Mouse (Mus musculus) hindbrain, embryonic 13.5 days (tissue): Measurements from ENCODE around the gene Mmp11. TPM values are rescaled to one million over a fixed set of nuclear protein-coding genes. Genes with fewer than 3 reads are reported as not detected.
A peak's percentile ranks its signal among the peaks of the same experiment; 100 is the strongest.
"Not testable (repeated sequence)": the region's sequence is repeated elsewhere in the genome, so short reads cannot be mapped to it uniquely, and the experiment has no call there.

ENCODE experiments used
- ATAC-seq: fragments of 200-750 bp; cut with Nextera tagmentation; 2 replicates; pipeline ENCODE4 v1.8.0; 2017; ENCODE audit warnings: moderate TSS enrichment; ENCODE audit not compliant: low FRiP score
- H3K27ac ChIP-seq: fragments of 300-500 bp; sonication (generic); 2 replicates; pipeline ENCODE4 v1.5.1; 2015; ENCODE audit warnings: inconsistent platforms, mild to moderate bottlenecking, moderate library complexity
- H3K27me3 ChIP-seq: fragments of 300-500 bp; sonication (generic); 2 replicates; pipeline ENCODE4 v1.6.1; 2015; ENCODE audit warnings: mild to moderate bottlenecking, inconsistent platforms
- H3K36me3 ChIP-seq: fragments of 300-500 bp; sonication (generic); 2 replicates; pipeline ENCODE4 v1.6.1; 2015; ENCODE audit warnings: mild to moderate bottlenecking, inconsistent platforms
- H3K4me1 ChIP-seq: fragments of 300-500 bp; sonication (generic); replicated peaks from 2 replicates; pipeline ENCODE4 v1.6.1; 2015; ENCODE audit warnings: inconsistent platforms
- H3K4me2 ChIP-seq: fragments of 300-500 bp; sonication (generic); 2 replicates; pipeline ENCODE4 v1.6.1; 2015; ENCODE audit warnings: inconsistent platforms, mild to moderate bottlenecking, moderate library complexity
- H3K4me3 ChIP-seq: fragments of 300-500 bp; sonication (generic); 2 replicates; pipeline ENCODE4 v1.5.1; 2015; ENCODE audit warnings: mild to moderate bottlenecking, inconsistent platforms
- H3K9ac ChIP-seq: fragments of 300-500 bp; sonication (generic); 2 replicates; pipeline ENCODE4 v1.6.1; 2015; ENCODE audit warnings: mild to moderate bottlenecking, inconsistent platforms
- H3K9me3 ChIP-seq: fragments of 300-500 bp; sonication (generic); 2 replicates; pipeline ENCODE4 v1.6.1; 2016; ENCODE audit warnings: inconsistent platforms
- WGBS: fragments of 180-500 bp; shearing (Covaris S2); methylation state at CpG from one replicate; pipeline ENCODE4 v1.1.7; 2015; 5-methylcytosine and 5-hydroxymethylcytosine counted together
- polyA plus RNA-seq: library from polyadenylated mRNA; unstranded; fragments of >200 nt; fragmentation: Nextera tagmentation; extraction: Ambion mirVana; gene quantifications from 2 replicates; pipeline ENCODE4 v1.2.1, GENCODE M21; 2015

The Mmp11 gene
- polyA plus RNA-seq, 1 experiment from 2014 or later, result 26.8 TPM

DNA sequence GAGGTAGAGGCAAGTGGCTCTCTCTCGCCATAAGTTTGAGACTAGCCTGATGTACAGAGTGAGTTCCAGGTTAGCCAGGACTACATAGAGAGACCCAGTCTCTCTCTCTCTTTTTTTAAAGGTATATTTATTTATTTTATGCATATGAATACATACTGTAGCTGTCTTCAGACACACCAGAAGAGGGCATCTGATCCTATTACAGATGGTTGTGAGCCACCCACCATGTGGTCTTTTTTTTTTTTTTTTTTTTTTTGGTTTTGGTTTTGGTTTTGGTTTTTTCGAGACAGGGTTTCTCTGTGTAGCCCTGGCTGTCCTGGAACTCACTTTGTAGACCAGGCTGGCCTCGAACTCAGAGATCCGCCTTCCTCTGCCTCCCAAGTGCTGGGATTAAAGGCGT is 48.8 kb downstream of the Mmp11 start:
- not testable (repeated sequence) for H3K4me3 ChIP-seq, H3K36me3 ChIP-seq, H3K4me2 ChIP-seq, H3K27ac ChIP-seq, H3K9me3 ChIP-seq, H3K27me3 ChIP-seq, ATAC-seq, H3K4me1 ChIP-seq, H3K9ac ChIP-seq
- 93% methylated on average over 5 of the region's 5 CpGs for WGBS

DNA sequence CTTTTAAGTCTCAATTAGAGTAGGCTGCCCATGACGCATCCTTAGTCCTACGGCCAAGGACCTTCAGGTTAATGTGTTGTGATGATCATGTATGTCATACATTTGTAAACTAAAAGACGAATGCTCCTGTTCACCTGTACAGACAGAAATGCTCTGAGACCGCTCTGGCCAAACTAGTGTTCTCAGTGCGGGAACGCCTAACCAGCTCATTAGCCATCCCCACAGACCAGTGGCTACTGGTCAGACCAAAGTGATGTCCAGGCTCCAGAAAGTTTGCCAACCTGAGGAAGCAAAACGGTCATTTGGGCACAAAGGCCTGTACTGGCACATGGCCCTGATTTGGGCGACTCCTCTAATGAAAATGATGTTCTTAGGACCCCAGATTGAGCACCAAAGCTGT is 51.6 kb downstream of the Mmp11 start:
- no peak overlapping the region for H3K9ac ChIP-seq
- H3K27me3 ChIP-seq, result no peaks in the 10 kb centered on the region
- 95% methylated on average over 8 of the region's 8 CpGs for WGBS
- ATAC-seq, result no peak
- no peak overlapping the region for H3K4me2 ChIP-seq
- peaks cover 16% of the 10 kb centered on the region for H3K4me1 ChIP-seq
- H3K4me3 ChIP-seq, result no peak overlapping the region
- no peaks in the 10 kb centered on the region for H3K36me3 ChIP-seq
- no peaks in the 10 kb centered on the region for H3K9me3 ChIP-seq
- no peak overlapping the region for H3K27ac ChIP-seq

DNA sequence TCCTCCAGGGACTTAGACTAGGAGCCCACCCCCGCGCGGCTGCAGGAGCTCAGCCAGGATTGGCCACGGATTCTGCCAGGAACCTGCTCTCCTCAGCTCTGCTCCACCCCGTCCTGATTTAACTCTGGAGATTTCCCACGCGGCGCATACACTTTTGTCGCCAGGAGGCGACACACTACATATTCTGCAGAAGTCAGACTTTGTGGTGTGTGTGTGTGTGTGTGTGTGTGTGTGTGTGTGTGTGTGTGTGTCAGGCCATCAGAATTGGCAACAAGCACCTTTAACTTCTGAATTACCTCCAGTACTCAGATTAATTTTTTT is 53.1 kb downstream of the Mmp11 start:
- peak overlapping the region; percentile 29; the same call in 1 of the 2 replicates for H3K4me2 ChIP-seq
- H3K9me3 ChIP-seq, result no peaks in the 10 kb centered on the region
- ATAC-seq, result peak; percentile 78
- no peak overlapping the region for H3K27ac ChIP-seq
- H3K4me1 ChIP-seq, result peaks cover 16% of the 10 kb centered on the region
- H3K4me3 ChIP-seq, result no peak overlapping the region
- no peaks in the 10 kb centered on the region for H3K36me3 ChIP-seq
- H3K9ac ChIP-seq, result no peak overlapping the region; the same call in 1 of the 2 replicates
- no peaks in the 10 kb centered on the region for H3K27me3 ChIP-seq
- under 1% methylated on average over 10 of the region's 10 CpGs for WGBS

DNA sequence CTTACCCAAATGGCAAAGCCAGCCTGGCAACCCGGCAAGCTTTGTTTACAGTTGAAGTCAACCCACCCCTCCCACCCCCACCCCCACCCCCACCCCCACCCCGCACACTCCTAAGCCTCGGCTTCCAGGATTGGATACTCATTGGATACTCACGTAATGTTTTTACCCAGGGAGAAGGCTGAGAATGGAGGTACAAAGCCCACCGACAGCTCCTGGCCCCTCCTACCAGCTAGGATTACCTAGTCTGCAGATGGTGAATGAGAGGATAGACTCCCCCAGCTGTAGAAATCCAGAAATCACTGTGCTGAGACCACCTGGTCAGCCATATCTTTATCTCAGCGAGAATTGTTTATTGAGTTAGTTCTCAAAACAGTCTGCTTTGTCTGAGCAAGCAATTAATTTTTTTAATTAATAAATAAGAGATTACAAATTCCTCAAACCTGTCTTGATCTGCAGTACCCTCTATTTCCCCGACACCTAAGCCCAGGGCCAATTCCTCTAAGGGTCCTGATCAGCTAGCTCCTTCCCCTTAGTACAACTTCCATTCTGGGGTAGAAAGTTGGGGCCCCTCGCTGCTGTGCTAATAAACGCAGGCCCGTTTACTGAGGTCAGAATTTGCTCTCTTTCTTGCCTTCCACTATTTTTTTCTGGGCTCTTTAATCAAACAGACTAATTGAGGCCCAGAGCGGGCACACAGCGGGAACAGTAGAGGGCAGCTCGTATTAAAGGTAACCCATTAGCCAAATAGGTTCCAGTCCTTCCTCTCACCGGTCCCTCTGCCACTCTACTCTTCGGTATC is 53.7 kb downstream of the Mmp11 start:
- peak overlapping the region; percentile 29; the same call in 1 of the 2 replicates for H3K4me2 ChIP-seq
- WGBS, result 7% methylated on average over 15 of the region's 15 CpGs
- ATAC-seq, result peak; percentile 32; the same call in 1 of the 2 replicates
- H3K9ac ChIP-seq, result no peak overlapping the region; the same call in 1 of the 2 replicates
- no peaks in the 10 kb centered on the region for H3K9me3 ChIP-seq
- no peak overlapping the region; the same call in 1 of the 2 replicates for H3K27ac ChIP-seq
- H3K27me3 ChIP-seq, result no peaks in the 10 kb centered on the region
- H3K4me1 ChIP-seq, result peaks cover 16% of the 10 kb centered on the region
- H3K4me3 ChIP-seq, result no peak overlapping the region
- H3K36me3 ChIP-seq, result no peaks in the 10 kb centered on the region

DNA sequence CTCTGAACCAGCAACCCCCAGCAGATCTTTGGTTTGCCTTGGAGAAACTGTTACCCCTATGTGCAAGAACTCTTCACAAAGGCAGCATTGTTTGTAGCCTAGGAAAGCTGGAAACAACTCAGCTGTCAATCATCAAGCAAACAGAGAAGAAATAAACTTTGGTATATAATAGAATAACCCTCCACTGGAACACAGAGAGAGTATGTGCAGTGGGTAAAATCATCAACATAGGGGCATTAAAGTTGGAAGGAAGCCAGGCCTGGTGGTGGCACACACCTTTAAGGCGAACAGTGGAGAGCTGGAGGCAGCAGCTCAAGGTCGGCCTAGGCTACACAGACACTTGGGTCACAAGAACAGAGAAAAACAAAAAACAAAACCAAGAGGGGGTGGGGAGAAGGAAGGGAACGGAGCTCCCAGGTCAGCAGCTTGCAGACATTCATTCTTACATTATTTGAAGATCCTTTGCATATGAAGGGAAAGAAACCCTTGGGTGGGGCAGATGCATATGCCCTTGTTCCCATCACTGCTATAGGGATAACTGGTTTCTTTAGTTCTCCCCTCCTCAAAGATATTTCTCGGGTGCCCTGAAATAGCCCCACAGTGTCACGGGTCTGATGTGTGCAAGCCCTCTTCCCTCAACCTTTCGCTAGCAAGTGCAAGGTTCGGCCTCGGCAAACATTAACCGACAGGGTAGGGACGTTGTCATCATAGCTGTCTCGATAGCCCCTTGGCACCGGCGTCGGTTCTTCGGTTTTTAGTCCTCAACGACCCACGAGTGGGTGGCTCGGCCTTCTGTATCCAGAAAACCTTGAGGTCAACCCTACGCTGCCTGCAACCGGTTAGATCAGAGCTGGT is 54.5 kb downstream of the Mmp11 start:
- Histone ChIP-seq H3K9ac (no peak overlapping the region), H3K4me2 (peak overlapping the region; percentile 8; the same call in 1 of the 2 replicates), H3K4me1 (peaks cover 16% of the 10 kb centered on the region), H3K4me3 (no peak overlapping the region), H3K27me3 (no peaks in the 10 kb centered on the region), H3K27ac (peak overlapping the region; percentile 67), H3K36me3 (no peaks in the 10 kb centered on the region), H3K9me3 (no peaks in the 10 kb centered on the region)
- ATAC-seq, result no peak
- WGBS, result 14% methylated on average over 20 of the region's 20 CpGs

DNA sequence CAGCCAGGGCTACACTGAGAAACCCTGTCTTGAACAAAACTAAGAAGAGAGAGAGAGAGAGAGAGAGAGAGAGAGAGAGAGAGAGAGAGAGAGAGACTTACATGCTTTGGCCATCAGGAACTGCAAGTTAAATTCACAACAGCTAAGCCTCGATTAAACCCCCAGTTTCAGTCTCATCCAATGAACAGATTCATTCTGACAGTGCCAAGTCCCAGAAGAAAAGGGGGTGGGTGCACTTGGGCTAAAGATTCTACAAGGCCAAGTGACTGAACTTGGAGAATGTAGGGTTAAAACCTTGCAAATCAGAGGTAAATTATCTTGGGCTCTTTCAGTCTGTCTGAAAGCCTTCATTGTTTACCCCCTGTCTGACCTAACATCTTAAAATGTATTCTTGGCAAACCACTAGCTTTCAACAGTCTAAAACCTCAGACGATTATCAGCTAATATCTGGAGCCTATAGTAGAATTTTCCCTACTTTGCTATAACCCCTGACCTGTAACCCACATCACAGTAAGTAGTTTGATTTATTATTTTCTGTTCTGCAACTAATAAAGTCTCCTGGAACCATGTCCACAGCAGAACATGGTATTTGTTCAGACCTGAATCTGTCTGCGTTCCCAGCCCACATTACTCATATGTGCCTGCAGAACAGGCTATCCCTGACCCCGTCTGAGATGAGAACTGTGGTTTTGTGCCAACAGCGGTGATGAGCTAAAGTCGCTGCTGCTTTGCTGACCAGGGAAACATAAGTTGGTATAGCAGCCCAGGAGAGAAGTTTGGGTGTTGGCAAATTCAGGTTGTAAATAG is 55.3 kb downstream of the Mmp11 start:
- WGBS, result 63% methylated on average over 6 of the region's 6 CpGs
- Histone ChIP-seq H3K9ac (no peak overlapping the region), H3K4me3 (no peak overlapping the region), H3K36me3 (no peaks in the 10 kb centered on the region), H3K27me3 (no peaks in the 10 kb centered on the region), H3K4me2 (no peak overlapping the region), H3K27ac (peak overlapping the region; percentile 40), H3K4me1 (peaks cover 16% of the 10 kb centered on the region), H3K9me3 (no peaks in the 10 kb centered on the region)
- ATAC-seq, result no peak

DNA sequence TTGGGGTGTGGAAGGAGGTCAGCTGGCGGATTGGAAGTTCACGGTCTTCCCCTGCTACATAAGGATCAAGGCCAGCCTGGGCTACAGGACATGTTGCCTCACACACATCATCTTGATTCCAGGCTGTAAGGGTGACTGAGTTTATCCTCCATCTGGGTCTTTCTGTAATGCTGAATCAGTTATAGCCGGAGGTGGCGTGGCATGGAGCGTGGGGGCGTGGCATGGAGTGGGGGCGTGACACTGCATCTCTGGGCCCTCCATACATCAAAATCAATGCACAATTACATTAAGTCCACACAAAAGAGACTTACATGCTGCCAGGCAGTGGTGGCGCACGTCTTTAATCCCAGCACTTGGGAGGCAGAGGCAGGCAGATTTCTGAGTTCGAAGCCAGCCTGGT is 55.9 kb downstream of the Mmp11 start:
- peaks cover 16% of the 10 kb centered on the region for H3K4me1 ChIP-seq
- H3K27me3 ChIP-seq, result no peaks in the 10 kb centered on the region
- no peak for ATAC-seq
- H3K36me3 ChIP-seq, result no peaks in the 10 kb centered on the region
- H3K4me3 ChIP-seq, result no peak overlapping the region
- H3K9ac ChIP-seq, result no peak overlapping the region
- H3K9me3 ChIP-seq, result no peaks in the 10 kb centered on the region
- peak overlapping the region; percentile 15; the same call in 1 of the 2 replicates for H3K27ac ChIP-seq
- H3K4me2 ChIP-seq, result no peak overlapping the region
- WGBS, result 92% methylated on average over 10 of the region's 10 CpGs

DNA sequence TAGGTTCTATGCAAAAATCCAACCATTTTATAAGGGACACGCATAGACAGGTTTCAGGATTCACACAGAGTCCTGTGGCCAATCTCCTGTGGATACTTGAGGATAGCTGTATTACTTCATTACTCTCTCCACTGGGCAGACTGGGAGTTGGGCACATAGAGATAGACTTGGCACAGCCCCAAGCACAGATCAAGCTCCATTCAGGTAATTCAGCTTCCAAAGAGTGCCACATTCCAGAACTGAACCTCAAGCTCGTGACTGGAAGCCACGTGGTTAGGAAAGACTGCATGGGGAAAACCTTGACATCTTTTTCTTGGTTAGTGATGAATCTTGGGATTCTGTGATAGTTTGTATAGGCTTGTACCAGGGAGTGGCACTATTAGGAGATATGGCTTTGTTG is 57.5 kb downstream of the Mmp11 start:
- 89% methylated on average over 3 of the region's 3 CpGs for WGBS
- H3K4me1 ChIP-seq, result peaks cover 19% of the 10 kb centered on the region
- ATAC-seq, result no peak

DNA sequence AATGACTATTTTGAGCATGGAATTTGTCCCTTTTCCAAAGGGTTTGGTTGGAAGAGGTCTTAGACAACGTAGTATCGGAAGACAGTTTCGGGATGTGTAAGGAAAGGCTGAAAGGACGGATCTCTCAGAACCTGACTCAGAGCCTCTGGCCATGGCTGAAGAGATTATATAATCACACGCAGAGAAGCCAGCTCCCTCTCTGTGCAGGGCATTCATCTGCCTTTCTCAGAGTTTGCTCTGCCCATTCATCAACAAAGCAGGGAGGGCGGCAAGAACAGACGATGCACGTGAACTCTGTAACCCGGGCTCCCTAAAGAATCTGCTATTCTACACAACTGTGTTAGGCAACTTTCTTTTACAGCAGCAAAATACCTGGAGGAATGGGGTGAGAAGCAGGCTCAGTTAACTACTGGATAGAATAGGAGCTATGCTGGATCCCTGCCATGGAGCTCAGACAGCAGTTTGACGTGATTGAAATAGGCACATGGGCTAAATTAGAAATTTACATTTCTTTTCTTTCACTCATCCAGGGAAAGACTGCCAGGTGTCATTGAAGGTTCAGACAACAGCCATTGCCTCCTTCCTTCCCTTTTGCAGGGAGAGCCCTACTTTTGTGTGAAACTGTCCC is 62.6 kb downstream of the Mmp11 start:
- H3K36me3 ChIP-seq, result no peaks in the 10 kb centered on the region
- peak overlapping the region; percentile 67 for H3K9ac ChIP-seq
- 10% methylated on average over 10 of the region's 10 CpGs for WGBS
- H3K27ac ChIP-seq, result peak overlapping the region; percentile 93
- peak overlapping the region; percentile 62 for H3K4me2 ChIP-seq
- H3K9me3 ChIP-seq, result no peaks in the 10 kb centered on the region
- H3K4me1 ChIP-seq, result peaks cover 16% of the 10 kb centered on the region
- H3K27me3 ChIP-seq, result no peaks in the 10 kb centered on the region
- H3K4me3 ChIP-seq, result peak overlapping the region; percentile 36
- ATAC-seq, result no peak; the same call in 1 of the 2 replicates

More for the DNA sequence above, 57.5 kb downstream of the Mmp11 start:
- Histone ChIP-seq H3K4me2 (no peak overlapping the region), H3K9ac (no peak overlapping the region), H3K27ac (no peak overlapping the region), H3K36me3 (no peaks in the 10 kb centered on the region), H3K4me3 (no peak overlapping the region), H3K27me3 (no peaks in the 10 kb centered on the region), H3K9me3 (no peaks in the 10 kb centered on the region)
